Mouse (Mus musculus) NIH3T3 (cell line): ENCODE data around the gene Trex1.

ENCODE experiments used
- DNase-seq: peaks from one replicate; pipeline ENCODE4 v3.0.0-alpha.2; 2012; ENCODE audit warnings: low read depth

Trex1 gene

DNA sequence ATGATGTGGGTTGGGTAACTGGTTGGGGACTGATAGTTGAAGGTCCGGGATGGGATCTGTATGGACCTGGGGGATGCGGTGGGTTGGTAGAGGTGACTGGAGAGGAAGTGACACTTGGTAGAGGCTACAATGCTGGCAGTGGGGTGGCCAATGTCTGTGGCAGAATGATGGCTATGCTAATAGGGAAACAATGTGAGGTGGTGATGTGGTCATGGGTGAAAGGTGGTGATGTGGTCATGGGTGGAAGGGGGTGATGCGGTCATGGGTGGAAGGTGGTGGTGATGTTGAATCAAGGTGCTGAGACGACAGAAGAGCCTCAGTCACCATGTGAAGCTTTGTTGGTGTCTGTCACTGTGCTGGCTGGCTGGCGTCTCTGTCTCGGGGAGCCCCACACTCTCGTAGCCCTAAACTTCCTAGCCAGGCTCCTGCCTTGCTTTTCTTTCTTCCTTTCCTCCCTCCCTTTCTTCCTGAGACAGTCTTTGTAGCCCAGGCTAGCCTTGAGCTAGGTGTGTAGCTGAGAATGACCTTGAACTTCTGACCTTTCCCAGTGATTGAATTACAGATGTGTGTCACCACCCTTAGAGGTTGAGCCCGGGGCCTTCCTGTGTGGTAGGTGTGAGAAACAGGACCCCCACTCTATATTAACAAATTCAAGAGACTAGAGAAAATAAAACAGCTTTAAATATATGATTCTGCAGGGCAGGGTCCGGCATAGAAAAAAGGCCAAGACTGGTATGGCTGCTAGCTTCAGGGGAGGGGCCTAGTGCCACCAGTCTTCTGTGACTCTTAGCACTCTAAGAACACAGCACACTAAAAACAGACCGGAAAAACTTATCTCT is 7.7 kb downstream of the Trex1 start:
- DNase-seq = no peak

- DNase-seq = no peak
These were observed 8.5 kb downstream of the Trex1 start for GRCm38 (mm10) chr9:109051011-109051501.

- no peak for DNase-seq
These were observed 8.9 kb downstream of the Trex1 start for GRCm38 (mm10) chr9:109050674-109050997.

DNA sequence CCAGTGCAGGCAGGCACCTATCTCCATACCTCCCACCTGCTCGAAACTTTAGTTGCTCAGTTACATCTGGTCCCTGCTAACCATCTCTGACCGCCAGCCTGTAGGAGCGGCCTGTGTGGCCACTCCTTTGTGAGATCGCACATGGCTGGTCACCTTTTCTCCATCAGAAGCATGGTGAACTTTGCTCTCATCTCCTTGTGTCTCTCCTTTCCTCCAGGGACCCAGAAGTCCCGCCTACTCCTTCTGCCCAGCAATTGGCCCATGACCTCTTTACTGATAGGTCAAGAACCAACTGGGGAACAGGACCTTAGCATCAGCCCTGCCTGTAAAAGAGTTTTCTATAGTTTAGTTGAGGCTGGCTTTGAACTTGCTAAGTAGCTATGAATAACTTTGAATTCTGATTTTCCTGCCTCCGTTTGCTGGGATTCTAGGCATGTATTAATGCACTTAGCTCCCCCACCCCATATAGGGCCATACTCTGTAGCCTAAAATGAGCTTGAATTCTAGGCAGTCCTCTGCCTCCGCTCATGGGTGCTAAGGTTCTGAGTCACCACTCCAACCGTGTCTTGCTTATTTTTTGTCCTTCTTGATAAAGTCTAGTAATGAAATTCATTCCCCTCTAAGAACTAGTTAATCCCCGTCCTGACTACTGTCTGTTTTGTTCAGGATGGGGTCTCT is 9.4 kb downstream of the Trex1 start:
- DNase-seq = no peak

DNA sequence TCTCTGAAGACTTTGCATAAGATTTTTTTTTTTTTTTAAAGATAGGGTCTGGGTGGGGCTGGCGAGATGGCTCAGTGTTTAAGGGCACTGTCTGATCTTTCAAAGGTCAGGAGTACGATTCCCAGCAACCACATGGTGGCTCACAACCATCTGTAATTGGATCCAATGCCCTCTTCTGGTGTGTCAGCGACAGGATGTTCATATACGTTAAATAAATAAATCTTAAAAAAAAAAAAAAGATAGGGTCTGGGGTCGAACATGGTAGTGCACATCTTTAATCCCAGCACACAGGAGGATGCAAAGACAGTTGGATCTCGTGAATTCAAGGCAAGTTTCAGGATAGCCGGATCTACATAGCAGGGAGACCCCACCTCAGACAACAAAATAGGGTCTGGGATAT is 10.2 kb downstream of the Trex1 start:
- no peak for DNase-seq

DNA sequence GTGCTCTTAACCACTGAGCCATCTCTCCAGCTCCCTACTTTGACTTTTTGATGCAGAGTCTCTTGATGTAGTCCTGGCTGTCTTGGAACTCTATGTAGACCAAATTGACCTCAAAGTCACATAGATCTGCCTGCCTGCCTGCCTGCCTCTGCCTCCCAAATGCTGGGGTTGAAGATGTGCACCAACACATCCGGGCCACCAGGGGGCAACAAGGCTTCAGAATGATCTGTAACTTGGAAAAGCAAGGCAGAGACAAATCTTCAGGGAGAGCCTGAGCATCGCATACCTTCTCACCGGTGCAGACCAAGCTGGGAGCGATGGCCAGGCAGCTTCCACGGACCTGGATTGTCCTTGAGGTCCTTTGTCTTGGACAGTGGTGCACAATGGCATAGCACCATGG is 13.2 kb downstream of the Trex1 start:
- peak; percentile 66 for DNase-seq

- DNase-seq = no peak
These were observed 18.2 kb downstream of the Trex1 start for GRCm38 (mm10) chr9:109041351-109041750.

DNA sequence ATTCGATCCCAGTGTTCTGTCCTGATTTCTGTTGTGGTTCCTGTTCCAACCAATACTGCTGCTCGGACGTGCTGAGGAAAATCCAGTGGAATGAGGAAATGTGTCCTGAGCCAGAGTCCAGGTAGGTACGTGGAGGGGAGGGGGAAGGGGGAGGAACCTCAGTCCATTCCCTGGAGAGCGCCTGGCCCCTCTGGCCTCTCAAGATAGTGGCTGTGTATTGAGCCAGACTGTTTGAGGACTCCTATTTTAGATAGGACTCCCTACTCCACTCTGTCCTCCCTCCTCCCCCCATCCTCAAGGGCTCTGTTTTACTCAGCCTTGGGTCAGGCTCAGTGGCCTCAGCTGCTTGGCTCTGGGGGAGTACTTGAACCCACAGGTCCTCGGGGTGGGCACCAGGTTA is 18.6 kb downstream of the Trex1 start:
- no peak for DNase-seq

DNA sequence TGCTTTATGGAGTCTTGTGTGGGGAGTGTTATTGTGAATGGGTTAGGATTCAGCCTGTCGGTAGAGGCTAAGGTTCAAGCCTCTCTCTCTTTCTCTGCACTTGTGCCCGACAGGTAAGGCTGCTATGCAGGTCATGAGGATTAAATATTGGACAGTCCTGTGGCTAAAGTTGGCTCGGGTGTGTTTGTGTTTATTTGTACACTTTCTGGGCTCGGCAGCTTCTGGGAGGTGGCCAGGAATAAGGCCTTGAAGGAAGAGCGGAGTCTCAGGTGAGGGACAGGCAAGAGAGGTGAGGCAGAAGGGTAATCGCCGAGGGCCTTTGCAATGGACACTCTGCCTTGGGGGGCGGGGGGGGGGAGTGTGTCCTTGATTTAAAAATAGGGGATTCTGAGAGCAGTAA is 19.3 kb downstream of the Trex1 start:
- no peak for DNase-seq

GRCm38 (mm10) chr9:109039681-109040080 is 19.9 kb downstream of the Trex1 start:
- no peak for DNase-seq

GRCm38 (mm10) chr9:109038901-109039364 is 20.6 kb downstream of the Trex1 start:
- peak; percentile 80 for DNase-seq

GRCm38 (mm10) chr9:109038086-109038895 is 21.2 kb downstream of the Trex1 start, which contains the start of gene Shisa5:
Shisa5 (plus strand) TSS chr9:109038565.
- DNase-seq = peak; percentile 86

DNA sequence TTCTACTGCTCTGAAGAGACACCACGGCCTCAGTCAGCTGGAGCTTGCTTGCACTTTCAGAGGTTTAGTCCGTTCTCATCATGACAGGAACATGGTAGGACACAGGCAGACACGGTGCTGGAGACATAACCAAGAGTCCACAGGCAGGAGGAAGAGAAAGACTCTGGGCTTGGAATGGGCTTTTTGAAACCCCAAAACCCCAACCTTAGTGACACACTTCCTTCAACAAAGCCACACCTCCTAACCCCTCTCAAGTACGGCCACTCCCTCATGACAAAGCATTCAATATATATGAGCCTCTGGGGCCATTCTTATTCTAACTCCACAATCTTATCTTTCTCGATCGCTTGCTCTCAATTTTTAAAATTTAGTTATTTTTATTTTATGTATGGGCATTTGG is 27.1 kb downstream of the Trex1 start:
- DNase-seq = no peak

- DNase-seq = no peak
These were observed 27.8 kb downstream of the Trex1 start for GRCm38 (mm10) chr9:109031686-109032085.

- DNase-seq = no peak
These were observed 28.5 kb downstream of the Trex1 start for GRCm38 (mm10) chr9:109031001-109031400.

- no peak for DNase-seq
These were observed 29.2 kb downstream of the Trex1 start for GRCm38 (mm10) chr9:109030312-109030711.

DNA sequence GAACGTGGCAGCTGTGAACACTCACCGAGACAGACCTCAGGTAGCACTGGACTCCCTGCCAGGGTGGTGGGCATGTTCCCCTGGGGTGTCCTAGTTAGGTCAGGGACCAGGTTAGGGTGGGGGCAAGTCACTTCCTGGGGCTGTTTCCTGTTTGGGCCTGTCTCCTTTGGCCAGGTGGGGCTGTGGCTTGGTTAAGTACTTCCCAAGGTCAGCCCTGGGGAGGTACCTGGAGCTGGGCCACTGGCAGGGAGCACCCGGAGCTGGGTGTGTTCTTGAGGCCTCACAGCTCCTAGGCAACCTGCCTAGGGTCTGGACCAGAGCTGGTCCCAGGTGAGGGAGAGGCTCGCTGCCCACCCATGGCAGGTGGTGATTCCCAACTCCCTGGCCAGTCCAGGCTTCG is 30.6 kb downstream of the Trex1 start:
- no peak for DNase-seq

DNA sequence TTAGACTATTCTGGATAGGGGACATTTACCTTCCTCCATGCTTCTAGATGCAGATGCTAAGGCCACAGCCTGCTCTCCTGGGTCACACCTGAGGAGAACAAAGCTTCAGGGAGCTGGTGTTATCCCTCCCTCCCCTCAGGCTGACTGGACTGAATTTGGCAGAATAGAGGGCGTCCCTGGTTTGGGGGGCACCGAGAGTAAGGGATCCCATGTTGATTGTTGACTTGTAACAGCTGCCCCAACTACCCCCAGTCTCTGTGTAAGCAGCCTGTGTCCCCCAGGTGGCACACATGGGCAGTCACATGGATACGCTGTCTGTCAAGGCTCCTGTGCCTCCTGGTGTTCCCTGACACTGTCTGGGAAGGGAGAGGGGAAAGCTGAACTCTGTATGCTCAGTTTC is 31.1 kb downstream of the Trex1 start:
- no peak for DNase-seq

DNA sequence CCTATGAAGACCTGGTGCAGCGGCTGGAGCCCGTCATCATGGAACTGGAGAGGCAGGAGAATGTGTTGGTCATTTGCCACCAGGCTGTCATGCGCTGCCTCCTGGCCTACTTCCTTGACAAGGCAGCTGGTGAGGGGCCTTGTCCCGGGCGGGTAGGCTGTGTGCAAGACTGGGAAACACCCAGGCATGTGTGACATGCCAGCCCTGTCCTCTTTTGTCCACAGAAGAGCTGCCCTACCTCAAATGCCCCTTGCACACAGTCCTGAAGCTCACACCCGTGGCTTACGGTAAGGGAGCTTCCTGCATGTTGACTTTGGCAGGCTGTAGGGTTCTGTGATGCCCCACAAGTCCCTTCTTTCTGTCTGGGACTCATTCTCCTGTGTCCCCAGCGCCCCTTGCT is 32.0 kb downstream of the Trex1 start:
- no peak for DNase-seq

GRCm38 (mm10) chr9:109022866-109023685 is 36.5 kb downstream of the Trex1 start:
- no peak for DNase-seq

- DNase-seq = no peak
These were observed 38.1 kb downstream of the Trex1 start for GRCm38 (mm10) chr9:109021428-109021827.
